21 mouse cellular contexts compared by ENCODE assay signal in the genomic region with DNA sequence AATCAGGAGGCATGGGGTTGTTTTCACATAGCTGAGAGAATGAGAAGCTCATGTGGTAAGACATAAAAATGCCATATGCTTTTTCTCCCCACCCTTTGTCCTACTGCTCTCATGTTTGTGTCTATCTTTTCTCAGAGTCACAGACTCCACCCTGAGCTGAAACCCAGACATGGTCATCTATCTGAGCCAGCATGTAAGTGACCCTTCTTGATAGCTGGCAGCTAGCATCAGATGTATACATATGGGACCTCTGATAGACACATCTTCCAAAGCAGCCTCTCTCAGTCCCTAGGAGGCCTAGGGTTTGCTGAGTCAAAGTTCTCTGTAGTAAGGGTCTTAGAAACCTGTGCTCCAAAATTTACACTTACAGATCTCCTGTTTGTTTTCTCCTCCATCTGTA. TPM values are rescaled to one million over a fixed set of nuclear protein-coding genes. Genes with fewer than 3 reads are reported as not detected.
DNase-seq lines count a peak whose midpoint lies in the region; ATAC-seq and TF ChIP-seq lines count a peak whose summit lies in the region.
"Had no signal": no experiment of that assay in that cellular context is flagged by ENCODE, and none has a peak within 500 bp of the region (broad histone marks: within the 10 kb centered on the region; RNA-seq: fewer than 3 reads in every experiment).

No protein-coding gene starts in this region.

- H3K4me2 ChIP-seq in heart, embryonic 11.5 days: no peak overlapping the region
- H3K4me2 ChIP-seq in stomach, embryonic 14.5 days (replicated peaks; ENCODE audit: low read depth, low read length): no peak overlapping the region
- H3K4me2 ChIP-seq in stomach, postnatal 0 days (replicated peaks; ENCODE audit: low read depth): no peak overlapping the region
- H3K4me2 ChIP-seq in liver, embryonic 15.5 days: peak overlapping the region; percentile 44
- H3K4me2 ChIP-seq: forebrain, embryonic 12.5 days; limb, embryonic 15.5 days had no signal

- no peak for TF ChIP-seq EP300 in stomach, postnatal 0 days (optimal IDR thresholded peaks at IDR 0.05)

- H3K9ac ChIP-seq in heart, embryonic 11.5 days (ENCODE audit: low read depth, low read length): no peak overlapping the region
- no peak overlapping the region for H3K9ac ChIP-seq in stomach, embryonic 14.5 days (replicated peaks; ENCODE audit: low read depth, low read length)
- no peak overlapping the region for H3K9ac ChIP-seq in stomach, postnatal 0 days (ENCODE audit: low read length)
- H3K9ac ChIP-seq in liver, embryonic 15.5 days: peak overlapping the region; percentile 53
- H3K9ac ChIP-seq: forebrain, embryonic 12.5 days; limb, embryonic 15.5 days had no signal

- no peaks in the 10 kb centered on the region for H3K27me3 ChIP-seq in heart, embryonic 11.5 days (ENCODE audit: control insufficient read depth, insufficient read depth, low read length)
- H3K27me3 ChIP-seq in stomach, embryonic 14.5 days (ENCODE audit: control insufficient read depth, insufficient read depth, low read length): no peaks in the 10 kb centered on the region
- H3K27me3 ChIP-seq in stomach, postnatal 0 days (ENCODE audit: control insufficient read depth, insufficient read depth, low read length): no peaks in the 10 kb centered on the region
- no peaks in the 10 kb centered on the region for H3K27me3 ChIP-seq in liver, embryonic 15.5 days
- H3K27me3 ChIP-seq: forebrain, embryonic 12.5 days; limb, embryonic 15.5 days had no signal

- no peaks in the 10 kb centered on the region for H3K36me3 ChIP-seq in heart, embryonic 11.5 days (ENCODE audit: control insufficient read depth, insufficient read depth, low read length)
- no peaks in the 10 kb centered on the region for H3K36me3 ChIP-seq in stomach, embryonic 14.5 days (ENCODE audit: control insufficient read depth, insufficient read depth, low read length)
- no peaks in the 10 kb centered on the region for H3K36me3 ChIP-seq in stomach, postnatal 0 days (ENCODE audit: control insufficient read depth, insufficient read depth, low read length)
- H3K36me3 ChIP-seq in liver, embryonic 15.5 days (replicated peaks): no peaks in the 10 kb centered on the region
- H3K36me3 ChIP-seq: embryonic facial prominence, embryonic 10.5 days; forebrain, embryonic 12.5 days; hindbrain, embryonic 10.5 days; limb, embryonic 15.5 days had no signal

- DNase-seq in heart, postnatal 25 days (ENCODE audit: low spot score): no peak
- DNase-seq in stomach, postnatal 0 days (ENCODE audit: low spot score): no peak
- DNase-seq in testis, postnatal 10 days (ENCODE audit: low spot score): no peak
- DNase-seq in thymus, postnatal 0 days (ENCODE audit: low spot score): no peak
- DNase-seq in thymus, postnatal 4 days: no peak
- DNase-seq: adrenal gland, adult 2 months; cerebellum, adult 9-11 months; heart, adult 2 months; kidney, adult 11 months; thymus, postnatal 36 days had no signal

- no peaks in the 10 kb centered on the region for H3K4me1 ChIP-seq in heart, embryonic 11.5 days (ENCODE audit: control insufficient read depth, insufficient read depth, low read length)
- no peaks in the 10 kb centered on the region for H3K4me1 ChIP-seq in stomach, embryonic 14.5 days (ENCODE audit: control insufficient read depth, insufficient read depth, low read length)
- H3K4me1 ChIP-seq in stomach, postnatal 0 days (replicated peaks; ENCODE audit: control insufficient read depth, insufficient read depth): no peaks in the 10 kb centered on the region
- H3K4me1 ChIP-seq in liver, embryonic 15.5 days (replicated peaks): peaks cover 69% of the 10 kb centered on the region
- H3K4me1 ChIP-seq: embryonic facial prominence, embryonic 10.5 days; forebrain, embryonic 12.5 days; hindbrain, embryonic 10.5 days; limb, embryonic 15.5 days had no signal

- H3K27ac ChIP-seq in heart, embryonic 11.5 days (ENCODE audit: low read depth, low read length): peak overlapping the region; percentile 82
- H3K27ac ChIP-seq in stomach, embryonic 14.5 days (ENCODE audit: low read length): no peak overlapping the region
- H3K27ac ChIP-seq in stomach, postnatal 0 days (replicated peaks): no peak overlapping the region
- peak overlapping the region; percentile 96 for H3K27ac ChIP-seq in liver, embryonic 15.5 days (replicated peaks)
- H3K27ac ChIP-seq: embryonic facial prominence, embryonic 10.5 days; forebrain, embryonic 12.5 days; heart, adult 2 months; hindbrain, embryonic 10.5 days; limb, embryonic 15.5 days had no signal

- ATAC-seq in heart, embryonic 11.5 days (replicated peaks; ENCODE audit: insufficient number of reproducible peaks, low FRiP score, low TSS enrichment): peak; percentile 90
- peak; percentile 85; the same call in 1 of the 2 replicates for ATAC-seq in stomach, embryonic 14.5 days (ENCODE audit: insufficient number of reproducible peaks, insufficient read depth, low FRiP score, low read depth)
- ATAC-seq in stomach, postnatal 0 days (ENCODE audit: low FRiP score, low TSS enrichment): no peak
- peak; percentile 89 for ATAC-seq in liver, embryonic 15.5 days (ENCODE audit: insufficient read depth)

- no peaks in the 10 kb centered on the region for H3K9me3 ChIP-seq in heart, embryonic 11.5 days (replicated peaks; ENCODE audit: control insufficient read depth, low read length)
- H3K9me3 ChIP-seq in stomach, embryonic 14.5 days (ENCODE audit: control insufficient read depth, low read depth, low read length): no peaks in the 10 kb centered on the region
- no peaks in the 10 kb centered on the region for H3K9me3 ChIP-seq in stomach, postnatal 0 days (ENCODE audit: control insufficient read depth, low read length)
- H3K9me3 ChIP-seq in liver, embryonic 15.5 days (replicated peaks): no peaks in the 10 kb centered on the region
- H3K9me3 ChIP-seq: embryonic facial prominence, embryonic 10.5 days; forebrain, embryonic 12.5 days; hindbrain, embryonic 10.5 days; limb, embryonic 15.5 days had no signal

- intact Hi-C loops in heart, postnatal 25 days (cut with DNase I): no loop called here

- TF ChIP-seq CTCF in stomach, postnatal 0 days (IDR thresholded peaks at IDR 0.05; ENCODE audit: low read depth): no peak

- H3K4me3 ChIP-seq in heart, embryonic 11.5 days (ENCODE audit: low read depth, low read length): no peak overlapping the region
- no peak overlapping the region for H3K4me3 ChIP-seq in stomach, embryonic 14.5 days (ENCODE audit: low read depth, low read length)
- H3K4me3 ChIP-seq in stomach, postnatal 0 days (ENCODE audit: low read depth, low read length): no peak overlapping the region
- peak overlapping the region; percentile 23 for H3K4me3 ChIP-seq in liver, embryonic 15.5 days (replicated peaks)
- H3K4me3 ChIP-seq: embryonic facial prominence, embryonic 10.5 days; forebrain, embryonic 12.5 days; heart, adult 2 months; hindbrain, embryonic 10.5 days; limb, embryonic 15.5 days had no signal

RNA-seq across cellular contexts. Expression of gene Hbb-y, which starts 12.7 kb away (rescaled TPM):
- polyA plus RNA-seq in heart, embryonic 11.5 days (2014; fragmentation: Nextera tagmentation; extraction: Ambion mirVana): 35,401 and 41,924 TPM in 2 replicates
- not detected for total RNA-seq in heart, postnatal 25 days (2021)
- polyA plus RNA-seq in stomach, embryonic 14.5 days (2014; fragmentation: Nextera tagmentation; extraction: Ambion mirVana): 616 and 882 TPM in 2 replicates
- not detected in 2 replicates for polyA plus RNA-seq in stomach, postnatal 0 days (2015; fragmentation: Nextera tagmentation; extraction: Ambion mirVana)
- 304 and 542 TPM in 2 replicates for polyA plus RNA-seq in liver, embryonic 15.5 days (2015; fragmentation: Nextera tagmentation; extraction: Ambion mirVana)
- 2.1 and 2.6 TPM in 2 replicates for polyA plus RNA-seq in thymus, postnatal 0 days (2015; fragmentation: Nextera tagmentation; extraction: Ambion mirVana)
- total RNA-seq: adrenal gland, adult 2 months; heart, adult 2 months; layer of hippocampus, adult 8-10 months had no signal
- polyA plus RNA-seq: adrenal gland, adult 2 months; heart, adult 2 months had no signal

RNA-seq across cellular contexts. Expression of gene Olfr66, which starts 20.3 kb away (rescaled TPM):
- not detected in 2 replicates for polyA plus RNA-seq in heart, embryonic 11.5 days (2014; fragmentation: Nextera tagmentation; extraction: Ambion mirVana)
- not detected for total RNA-seq in heart, postnatal 25 days (2021)
- not detected in 2 replicates for polyA plus RNA-seq in stomach, embryonic 14.5 days (2014; fragmentation: Nextera tagmentation; extraction: Ambion mirVana)
- not detected in 2 replicates for polyA plus RNA-seq in stomach, postnatal 0 days (2015; fragmentation: Nextera tagmentation; extraction: Ambion mirVana)
- polyA plus RNA-seq in liver, embryonic 15.5 days (2015; fragmentation: Nextera tagmentation; extraction: Ambion mirVana): 0.13 TPM in 1 of 2 replicates, not detected in the other
- polyA plus RNA-seq in thymus, postnatal 0 days (2015; fragmentation: Nextera tagmentation; extraction: Ambion mirVana): not detected in 2 replicates
- total RNA-seq: adrenal gland, adult 2 months; heart, adult 2 months; layer of hippocampus, adult 8-10 months; left cerebral cortex, adult 8-10 months had no signal
- polyA plus RNA-seq: adrenal gland, adult 2 months; brain, embryonic 14.5 days; embryonic facial prominence, embryonic 10.5 days; forebrain, embryonic 12.5 days; heart, adult 2 months; hindbrain, embryonic 10.5 days; limb, embryonic 15.5 days; neural tube, embryonic 14.5 days had no signal

RNA-seq across cellular contexts. Expression of gene Hbb-bh1, which starts 22.8 kb away (rescaled TPM):
- polyA plus RNA-seq in heart, embryonic 11.5 days (2014; fragmentation: Nextera tagmentation; extraction: Ambion mirVana): 7,786 and 8,740 TPM in 2 replicates
- total RNA-seq in heart, postnatal 25 days (2021): not detected
- 2.9 and 6.2 TPM in 2 replicates for polyA plus RNA-seq in stomach, embryonic 14.5 days (2014; fragmentation: Nextera tagmentation; extraction: Ambion mirVana)
- not detected in 2 replicates for polyA plus RNA-seq in stomach, postnatal 0 days (2015; fragmentation: Nextera tagmentation; extraction: Ambion mirVana)
- 44.8 and 64.6 TPM in 2 replicates for polyA plus RNA-seq in liver, embryonic 15.5 days (2015; fragmentation: Nextera tagmentation; extraction: Ambion mirVana)
- 0.88 and 1.3 TPM in 2 replicates for polyA plus RNA-seq in thymus, postnatal 0 days (2015; fragmentation: Nextera tagmentation; extraction: Ambion mirVana)
- total RNA-seq: adrenal gland, adult 2 months; heart, adult 2 months; layer of hippocampus, adult 8-10 months; left cerebral cortex, adult 8-10 months had no signal
- polyA plus RNA-seq: adrenal gland, adult 2 months; heart, adult 2 months had no signal

RNA-seq across cellular contexts. Expression of gene Hbb-bh2, which starts 25.4 kb away (rescaled TPM):
- polyA plus RNA-seq in heart, embryonic 11.5 days (2014; fragmentation: Nextera tagmentation; extraction: Ambion mirVana): 0.31 TPM in 1 of 2 replicates, not detected in the other
- not detected for total RNA-seq in heart, postnatal 25 days (2021)
- not detected in 2 replicates for polyA plus RNA-seq in stomach, embryonic 14.5 days (2014; fragmentation: Nextera tagmentation; extraction: Ambion mirVana)
- polyA plus RNA-seq in stomach, postnatal 0 days (2015; fragmentation: Nextera tagmentation; extraction: Ambion mirVana): not detected in 2 replicates
- not detected in 2 replicates for polyA plus RNA-seq in liver, embryonic 15.5 days (2015; fragmentation: Nextera tagmentation; extraction: Ambion mirVana)
- not detected in 2 replicates for polyA plus RNA-seq in thymus, postnatal 0 days (2015; fragmentation: Nextera tagmentation; extraction: Ambion mirVana)
- total RNA-seq: adrenal gland, adult 2 months; heart, adult 2 months; layer of hippocampus, adult 8-10 months; left cerebral cortex, adult 8-10 months had no signal
- polyA plus RNA-seq: adrenal gland, adult 2 months; brain, embryonic 14.5 days; heart, adult 2 months; hindbrain, embryonic 10.5 days; limb, embryonic 15.5 days; neural tube, embryonic 14.5 days had no signal

RNA-seq across cellular contexts. Expression of gene Olfr64, which starts 28.6 kb away (rescaled TPM):
- not detected in 2 replicates for polyA plus RNA-seq in heart, embryonic 11.5 days (2014; fragmentation: Nextera tagmentation; extraction: Ambion mirVana)
- not detected for total RNA-seq in heart, postnatal 25 days (2021)
- not detected in 2 replicates for polyA plus RNA-seq in stomach, embryonic 14.5 days (2014; fragmentation: Nextera tagmentation; extraction: Ambion mirVana)
- not detected in 2 replicates for polyA plus RNA-seq in stomach, postnatal 0 days (2015; fragmentation: Nextera tagmentation; extraction: Ambion mirVana)
- polyA plus RNA-seq in liver, embryonic 15.5 days (2015; fragmentation: Nextera tagmentation; extraction: Ambion mirVana): not detected in 2 replicates
- polyA plus RNA-seq in thymus, postnatal 0 days (2015; fragmentation: Nextera tagmentation; extraction: Ambion mirVana): not detected in 2 replicates
- total RNA-seq: adrenal gland, adult 2 months; heart, adult 2 months; layer of hippocampus, adult 8-10 months; left cerebral cortex, adult 8-10 months had no signal
- polyA plus RNA-seq: adrenal gland, adult 2 months; brain, embryonic 14.5 days; embryonic facial prominence, embryonic 10.5 days; forebrain, embryonic 12.5 days; heart, adult 2 months; hindbrain, embryonic 10.5 days; limb, embryonic 15.5 days; neural tube, embryonic 14.5 days had no signal

Comparison
In these comparisons a context has a peak if more than half of its experiments do, and no peak if none do; other contexts are left out.
1. RNA of gene Hbb-y, which starts 12.7 kb away (polyA plus RNA-seq): 35,401 to 41,924 TPM in heart, embryonic 11.5 days, 616 to 882 TPM in stomach, embryonic 14.5 days and 304 to 542 TPM in liver, embryonic 15.5 days; 2.1 to 2.6 TPM in thymus, postnatal 0 days and not detected in stomach, postnatal 0 days; every median in the first group is over 10 times any median in the second.
2. H3K27ac ChIP-seq: peak in heart, embryonic 11.5 days (single experiment) and liver, embryonic 15.5 days (single experiment); none in stomach, embryonic 14.5 days (single experiment) and stomach, postnatal 0 days (single experiment).
3. RNA of gene Hbb-bh1, which starts 22.8 kb away (polyA plus RNA-seq): 7,786 to 8,740 TPM in heart, embryonic 11.5 days; 44.8 to 64.6 TPM in liver, embryonic 15.5 days, 2.9 to 6.2 TPM in stomach, embryonic 14.5 days, 0.88 to 1.3 TPM in thymus, postnatal 0 days and not detected in stomach, postnatal 0 days; every median in the first group is over 100 times any median in the second.